Mouse (Mus musculus) heart, adult 2 months (tissue): ENCODE measurements at regions not wholly inside any gene's neighbourhood (a gene's known extent, or its start where the extent isn't known, plus 50 kb on each side); places are given as distances from the start of the nearest gene placed in this dataset.

Experiments
- CTCF ChIP-seq: fragments of 200-600 bp; IDR thresholded peaks from 2 replicates; pipeline ENCODE4 v1.8.1; 2022; ENCODE audit warnings: antibody characterized with exemption, mild to moderate bottlenecking, moderate library complexity
- POLR2A ChIP-seq: fragments of 200-500 bp; IDR thresholded peaks from 2 replicates; pipeline ENCODE4 v1.6.1; 2011; ENCODE audit warnings: mild to moderate bottlenecking, low read depth, low read length, control low read depth; ENCODE audit not compliant: insufficient read depth

- TF ChIP-seq POLR2A (no peak), CTCF (no peak)
These were observed 114.3 kb downstream of the Foxa2 start for GRCm38 (mm10) chr2:147932494-147932893.
